In the genomic region with DNA sequence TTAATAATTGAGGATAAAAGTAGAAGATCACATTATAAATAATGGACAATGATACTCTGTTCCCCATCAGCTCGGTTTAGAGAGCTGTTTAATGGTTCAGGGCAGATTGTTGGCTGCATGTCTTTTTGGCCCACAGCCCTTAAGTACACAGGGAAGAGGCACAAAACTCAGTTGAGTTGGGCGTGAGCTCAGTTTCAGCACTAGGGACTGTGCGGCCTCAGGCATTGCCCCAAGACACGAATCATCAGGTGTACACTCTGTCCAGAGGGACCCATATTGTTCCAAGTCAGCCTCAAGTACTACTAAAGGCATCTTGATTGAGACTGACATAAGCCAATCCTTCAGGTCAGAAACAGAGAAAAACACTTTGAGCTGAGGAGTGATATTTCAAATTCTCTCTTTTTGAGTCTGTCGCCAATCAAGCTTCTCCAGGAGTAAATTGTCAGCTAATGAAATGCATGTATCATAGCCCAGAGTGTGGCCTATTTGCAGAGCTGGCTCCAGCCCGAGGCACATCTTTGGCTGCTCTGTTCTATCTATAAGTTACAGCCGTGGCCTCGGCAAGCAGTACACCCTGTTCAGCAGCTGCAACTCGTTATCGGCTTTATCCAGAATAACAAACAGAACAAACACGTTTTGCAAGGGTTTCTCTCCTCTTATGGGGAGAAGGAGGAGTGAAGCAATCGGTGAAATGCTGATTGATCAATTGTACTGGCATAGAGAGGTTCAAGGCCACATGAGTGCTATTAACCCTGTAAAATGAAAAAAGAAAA, we compare ENCODE assay signal across 11 mouse cellular contexts. TPM values are rescaled to one million over a fixed set of nuclear protein-coding genes. Genes with fewer than 3 reads are reported as not detected.
DNase-seq lines count a peak whose midpoint lies in the region; ATAC-seq and TF ChIP-seq lines count a peak whose summit lies in the region.
"Had no signal": no experiment of that assay in that cellular context is flagged by ENCODE, and none has a peak within 500 bp of the region (broad histone marks: within the 10 kb centered on the region; RNA-seq: fewer than 3 reads in every experiment).

No protein-coding gene starts in this region.

- no peaks in the 10 kb centered on the region for H3K4me1 ChIP-seq in intestine, postnatal 0 days (replicated peaks; ENCODE audit: control insufficient read depth, insufficient read depth, low read length)
- no peaks in the 10 kb centered on the region for H3K4me1 ChIP-seq in stomach, postnatal 0 days (replicated peaks; ENCODE audit: control insufficient read depth, insufficient read depth)
- H3K4me1 ChIP-seq in thymus, adult 2 months (replicated peaks; ENCODE audit: control insufficient read depth, insufficient read depth, low read length): no peaks in the 10 kb centered on the region
- H3K4me1 ChIP-seq: heart, embryonic 12.5 days; midbrain, embryonic 12.5 days had no signal

- peak; percentile 86 for ATAC-seq in intestine, postnatal 0 days
- ATAC-seq in stomach, postnatal 0 days (ENCODE audit: low FRiP score, low TSS enrichment): peak; percentile 70

- intact Hi-C loops in gastrocnemius, postnatal 14 days (cut with DNase I; ENCODE audit: low total_unique reads): no loop called here

- 19% methylated on average over 12 of the region's 12 CpGs for WGBS in intestine, postnatal 0 days
- 21% methylated on average over 12 of the region's 12 CpGs for WGBS in stomach, postnatal 0 days
- WGBS in thymus, adult 2 months: 84% methylated on average over 12 of the region's 12 CpGs

- TF ChIP-seq CTCF in intestine, postnatal 0 days (IDR thresholded peaks at IDR 0.05; ENCODE audit: low read depth): no peak
- no peak for TF ChIP-seq CTCF in stomach, postnatal 0 days (IDR thresholded peaks at IDR 0.05; ENCODE audit: low read depth)
- no peak for TF ChIP-seq CTCF in thymus, adult 2 months (IDR thresholded peaks at IDR 0.05; ENCODE audit: borderline replicate concordance, control insufficient read depth, extremely low read depth, insufficient read depth, low read length, poor library complexity)

- no peaks in the 10 kb centered on the region for H3K9me3 ChIP-seq in intestine, postnatal 0 days (ENCODE audit: control insufficient read depth)
- no peaks in the 10 kb centered on the region for H3K9me3 ChIP-seq in stomach, postnatal 0 days (ENCODE audit: control insufficient read depth, low read length)
- H3K9me3 ChIP-seq: heart, embryonic 12.5 days; midbrain, embryonic 12.5 days had no signal

- peak overlapping the region; percentile 42; the same call in 1 of the 2 replicates for H3K27ac ChIP-seq in intestine, postnatal 0 days (ENCODE audit: low read depth, low read length)
- no peak overlapping the region for H3K27ac ChIP-seq in stomach, postnatal 0 days (replicated peaks)
- no peak overlapping the region for H3K27ac ChIP-seq in thymus, adult 2 months (ENCODE audit: control insufficient read depth, insufficient read depth, low read length)
- H3K27ac ChIP-seq: midbrain, embryonic 12.5 days had no signal

- H3K4me2 ChIP-seq in intestine, postnatal 0 days (replicated peaks; ENCODE audit: low read depth): peak overlapping the region; percentile 35; the same call in 1 of the 2 replicates
- no peak overlapping the region for H3K4me2 ChIP-seq in stomach, postnatal 0 days (replicated peaks; ENCODE audit: low read depth)
- H3K4me2 ChIP-seq: heart, embryonic 12.5 days; midbrain, embryonic 12.5 days had no signal

- H3K4me3 ChIP-seq in intestine, postnatal 0 days (ENCODE audit: low read depth, low read length): no peak overlapping the region
- no peak overlapping the region for H3K4me3 ChIP-seq in stomach, postnatal 0 days (ENCODE audit: low read depth, low read length)
- H3K4me3 ChIP-seq in thymus, adult 2 months (ENCODE audit: control insufficient read depth, insufficient read depth, low read length): no peak overlapping the region
- H3K4me3 ChIP-seq: erythroblast, embryonic 14.5 days; heart, embryonic 12.5 days; midbrain, embryonic 12.5 days had no signal

- no peaks in the 10 kb centered on the region for H3K36me3 ChIP-seq in intestine, postnatal 0 days (ENCODE audit: control insufficient read depth, insufficient read depth)
- no peaks in the 10 kb centered on the region for H3K36me3 ChIP-seq in stomach, postnatal 0 days (ENCODE audit: control insufficient read depth, insufficient read depth, low read length)
- no peaks in the 10 kb centered on the region for H3K36me3 ChIP-seq in thymus, adult 2 months (ENCODE audit: control insufficient read depth, insufficient read depth, low read length)
- H3K36me3 ChIP-seq: heart, embryonic 12.5 days; midbrain, embryonic 12.5 days had no signal

- no peak for TF ChIP-seq POLR2A in thymus, adult 2 months (IDR thresholded peaks at IDR 0.05; ENCODE audit: control insufficient read depth, extremely low read depth, insufficient read depth, low read length, poor library complexity)

- TF ChIP-seq EP300 in stomach, postnatal 0 days (optimal IDR thresholded peaks at IDR 0.05): no peak

- H3K9ac ChIP-seq in intestine, postnatal 0 days (ENCODE audit: low read depth, low read length): no peak overlapping the region
- H3K9ac ChIP-seq in stomach, postnatal 0 days (ENCODE audit: low read length): no peak overlapping the region
- H3K9ac ChIP-seq: heart, embryonic 12.5 days; midbrain, embryonic 12.5 days had no signal

- peak; percentile 3 to 4 for DNase-seq in heart, adult 18-20 months
- no peak for DNase-seq in heart, postnatal 4 days
- peak; percentile 2 for DNase-seq in retina, postnatal 1 day
- no peak for DNase-seq in retina, embryonic 14.5 days (ENCODE audit: low spot score)
- DNase-seq in stomach, postnatal 0 days (ENCODE audit: low spot score): peak; percentile 24
- DNase-seq in thymus, adult 2 months: no peak
- DNase-seq in gastrocnemius, postnatal 14 days: no peak

- H3K27me3 ChIP-seq in intestine, postnatal 0 days (replicated peaks; ENCODE audit: control insufficient read depth, insufficient read depth, low read length): no peaks in the 10 kb centered on the region
- H3K27me3 ChIP-seq in stomach, postnatal 0 days (ENCODE audit: control insufficient read depth, insufficient read depth, low read length): no peaks in the 10 kb centered on the region
- no peaks in the 10 kb centered on the region for H3K27me3 ChIP-seq in thymus, adult 2 months (ENCODE audit: control insufficient read depth, insufficient read depth, low read length)
- H3K27me3 ChIP-seq: heart, embryonic 12.5 days; midbrain, embryonic 12.5 days had no signal

RNA-seq across cellular contexts. Expression of a gene that starts 19.2 kb away (rescaled TPM):
- total RNA-seq in heart, adult 18-20 months (2021): under 1 TPM; 0.05 TPM
- under 1 TPM; 0.05 to 0.07 TPM for total RNA-seq in heart, postnatal 4 days (2021)
- polyA plus RNA-seq in intestine, postnatal 0 days (2015; fragmentation: Nextera tagmentation; extraction: Ambion mirVana): 217 and 240 TPM in 2 replicates
- 0.45 and 0.69 TPM in 2 replicates for polyA plus RNA-seq in stomach, postnatal 0 days (2015; fragmentation: Nextera tagmentation; extraction: Ambion mirVana)
- 0.16 and 1.5 TPM in 2 replicates for polyA plus RNA-seq in thymus, adult 2 months (2012; rRNA removed)
- under 1 TPM in 1 of 2 experiments, not detected in 1; 0.04 TPM for total RNA-seq in gastrocnemius, postnatal 14 days (2021)

Comparison
In these comparisons a context has a peak if more than half of its experiments do, and no peak if none do; other contexts are left out.
1. DNase-seq: peak in heart, adult 18-20 months (2 of 2), retina, postnatal 1 day (single experiment) and stomach, postnatal 0 days (single experiment); none in heart, postnatal 4 days (single experiment), retina, embryonic 14.5 days (single experiment), thymus, adult 2 months (single experiment) and gastrocnemius, postnatal 14 days (single experiment).